Mouse (Mus musculus): Measurements from ENCODE around the gene Srgap1.

Srgap1 gene

DNA sequence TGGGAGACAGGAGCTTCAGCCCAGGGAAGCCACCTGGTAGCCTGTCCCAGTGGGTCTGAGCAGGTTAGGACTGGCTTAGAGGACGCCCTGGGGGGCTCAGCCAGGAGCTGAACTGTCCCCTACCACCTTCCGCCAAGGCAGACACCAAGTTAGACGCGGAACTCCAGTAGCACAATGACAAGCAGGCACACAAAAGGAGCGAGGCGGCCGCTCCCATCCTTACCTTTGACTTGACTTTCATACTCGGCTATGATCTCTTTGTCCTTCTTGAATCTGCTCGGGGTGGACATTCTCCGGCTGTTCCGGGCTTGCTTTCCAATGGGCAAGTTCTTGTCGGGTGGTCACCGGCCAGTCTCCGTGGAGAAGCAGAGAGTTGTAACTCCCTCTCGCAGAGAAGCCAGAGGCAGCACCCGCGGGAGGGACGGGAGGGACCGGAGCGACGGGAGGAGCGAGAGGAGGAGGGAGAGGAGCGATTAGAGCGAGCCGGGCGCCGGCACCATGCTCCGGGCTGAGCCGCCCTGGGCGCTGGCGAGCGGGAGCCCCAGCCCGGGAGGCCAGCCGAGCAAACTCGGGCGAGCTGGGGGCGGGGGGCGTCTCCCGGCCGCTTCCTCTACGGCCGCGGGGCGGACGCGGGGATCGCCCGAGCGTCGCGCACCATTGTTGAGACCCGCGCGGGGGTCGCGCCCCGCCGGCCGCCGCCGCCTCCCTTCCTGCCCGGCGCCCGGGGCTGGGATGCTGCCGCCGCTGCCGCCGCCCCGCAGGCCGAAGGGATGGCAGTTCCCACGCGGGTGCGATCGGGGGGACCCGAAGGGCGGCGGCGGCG, at the start of gene Srgap1:
Gene Srgap1 (minus strand): TSS at position 412 of the 823 bp plus-strand sequence.
- no peak for DNase-seq (ENCODE audit: low spot score)

DNA sequence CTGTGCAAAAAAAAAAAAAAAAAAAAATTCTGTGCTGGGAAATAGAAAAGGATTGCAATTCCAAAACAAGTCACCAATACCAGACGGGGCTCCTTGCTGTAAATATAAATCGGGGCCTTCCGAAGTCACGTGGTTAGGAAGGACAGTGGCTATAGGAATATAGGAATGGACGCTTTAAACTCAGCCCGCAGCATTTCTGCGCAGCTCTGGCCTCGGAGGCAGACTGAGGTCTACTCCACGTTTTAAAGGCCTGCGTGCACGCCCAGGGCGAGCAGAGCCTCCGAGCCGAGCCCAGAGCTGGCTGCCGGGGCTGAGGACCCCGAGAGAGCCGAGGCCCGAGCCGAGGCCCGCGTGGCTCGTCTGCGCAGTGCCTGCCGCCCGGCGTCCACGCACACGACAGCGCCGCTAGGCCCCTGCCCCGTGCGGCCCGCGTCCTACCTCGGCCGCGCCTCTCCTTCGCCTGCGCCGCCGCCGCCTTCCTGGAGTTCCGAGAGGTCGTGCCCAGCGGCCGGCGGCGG, 49.4 kb upstream of the Srgap1 start:
- peak; percentile 14 for DNase-seq (ENCODE audit: low spot score)

DNA sequence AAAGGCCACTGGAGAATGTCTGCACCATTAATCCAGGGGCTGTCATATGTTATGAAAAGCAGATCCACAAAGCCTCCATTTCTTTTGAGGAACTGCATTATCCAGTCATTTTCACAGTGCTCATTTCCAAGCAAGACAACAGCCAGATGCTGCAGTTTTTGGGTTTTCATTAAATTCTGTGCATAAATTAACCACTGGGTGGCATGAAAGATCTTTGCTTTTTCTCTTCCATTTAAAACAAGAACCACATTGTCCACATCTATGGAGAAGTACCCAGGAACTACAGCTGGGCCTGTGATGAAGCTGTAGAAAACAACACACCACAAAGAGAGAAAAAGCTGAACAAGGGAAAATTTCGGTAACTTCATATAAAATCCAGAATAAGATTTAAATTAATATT, 43.4 kb upstream of the Srgap1 start:
- no peak for DNase-seq (ENCODE audit: low spot score)

DNA sequence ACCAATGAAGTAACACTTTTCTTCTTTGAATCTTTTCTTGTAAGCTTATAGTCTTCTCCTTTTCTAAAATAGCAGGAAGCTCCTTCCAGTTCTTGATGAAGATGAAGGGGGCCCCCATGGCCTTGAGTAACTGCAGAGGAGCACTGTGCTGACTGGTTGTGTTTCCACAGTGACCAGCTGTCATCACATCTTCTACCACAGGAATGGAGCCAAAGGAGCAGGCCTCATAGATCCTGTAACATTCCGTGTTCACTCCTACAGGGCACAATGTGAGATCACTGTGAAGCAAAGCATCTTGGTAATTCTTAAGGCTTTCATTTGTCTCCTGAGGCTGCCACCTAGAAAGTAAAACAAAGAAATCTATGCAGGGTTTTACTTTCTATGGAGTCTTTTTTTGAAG, 34.2 kb upstream of the Srgap1 start:
- DNase-seq (ENCODE audit: low spot score) = no peak

DNA sequence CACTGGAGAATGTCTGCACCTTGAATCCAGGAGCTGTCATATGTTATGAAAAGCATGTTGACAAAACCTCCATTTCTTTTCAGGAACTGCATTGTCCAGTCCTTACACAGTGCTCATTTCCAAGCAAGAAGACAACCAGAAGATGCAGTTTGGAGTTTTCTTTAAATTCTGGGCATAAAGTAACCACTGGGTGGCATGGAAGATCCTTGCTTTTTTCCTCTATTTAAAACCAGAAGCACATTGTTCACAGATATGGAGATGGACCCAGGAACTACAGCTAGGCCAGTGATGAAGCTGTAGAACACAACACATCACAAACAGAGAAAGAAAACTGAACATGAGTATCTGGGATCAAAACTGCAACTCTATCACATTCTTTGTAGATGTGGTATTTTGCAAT, 22.0 kb upstream of the Srgap1 start:
- no peak for DNase-seq (ENCODE audit: low spot score)

DNA sequence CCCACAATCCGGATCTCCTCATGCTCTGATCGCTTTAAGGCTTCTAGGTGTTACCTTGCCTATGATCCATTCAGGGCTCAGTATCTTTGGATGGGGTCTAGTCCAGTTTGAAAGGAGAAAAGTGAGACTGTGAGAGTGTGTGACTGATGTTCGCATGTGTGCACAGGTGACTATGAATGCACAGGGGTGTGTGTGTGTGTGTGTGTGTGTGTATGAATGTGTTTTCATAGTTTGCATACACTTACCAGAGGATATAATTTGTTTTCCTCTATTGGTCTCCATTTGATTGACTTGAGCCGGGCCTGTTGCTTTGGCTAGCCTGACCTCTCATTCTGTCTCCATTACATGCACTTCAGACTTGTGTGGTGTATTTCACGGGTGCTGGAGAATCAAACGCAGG, 8.7 kb upstream of the Srgap1 start:
- DNase-seq (ENCODE audit: low spot score) = no peak

DNA sequence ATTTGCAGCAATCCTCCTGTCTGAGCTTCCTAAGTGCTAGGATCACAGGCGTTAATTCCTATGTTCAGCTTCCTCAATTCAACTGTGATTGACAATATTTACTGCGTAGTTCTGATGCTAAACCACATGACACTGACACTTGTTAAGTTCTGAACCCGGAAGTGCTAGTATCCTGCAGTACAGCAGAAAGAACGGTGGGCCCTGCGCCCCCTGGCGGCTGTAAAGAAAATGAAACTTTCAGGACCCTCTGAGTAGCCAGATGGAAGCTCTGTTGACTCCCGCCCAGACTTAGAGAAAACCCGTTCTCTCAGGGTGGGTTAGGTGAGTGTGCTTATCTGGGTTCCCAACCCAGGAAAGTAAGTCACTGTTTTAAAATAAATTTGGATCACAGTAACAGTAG, 7.4 kb upstream of the Srgap1 start:
- no peak for DNase-seq (ENCODE audit: low spot score)

DNA sequence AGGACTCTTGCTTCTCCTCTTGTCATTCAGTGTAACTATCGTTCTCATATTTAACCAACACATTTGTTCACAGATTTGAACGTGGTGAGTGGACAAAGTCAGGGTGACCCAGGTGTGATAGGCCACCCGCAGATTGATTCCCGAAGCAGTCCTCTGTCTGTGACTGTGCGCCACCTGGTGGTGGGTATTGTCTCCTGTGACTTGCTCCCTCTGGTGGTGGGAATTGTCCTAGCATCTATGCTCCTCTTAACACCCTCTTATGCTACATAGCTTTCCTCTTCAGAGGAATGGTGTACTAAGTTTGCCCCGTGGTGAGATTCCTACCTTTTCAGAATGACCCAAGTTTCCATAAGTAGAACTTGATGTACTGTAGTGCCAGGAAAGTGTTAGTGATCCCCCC, 4.7 kb upstream of the Srgap1 start:
- DNase-seq (ENCODE audit: low spot score) = peak; percentile 83

DNA sequence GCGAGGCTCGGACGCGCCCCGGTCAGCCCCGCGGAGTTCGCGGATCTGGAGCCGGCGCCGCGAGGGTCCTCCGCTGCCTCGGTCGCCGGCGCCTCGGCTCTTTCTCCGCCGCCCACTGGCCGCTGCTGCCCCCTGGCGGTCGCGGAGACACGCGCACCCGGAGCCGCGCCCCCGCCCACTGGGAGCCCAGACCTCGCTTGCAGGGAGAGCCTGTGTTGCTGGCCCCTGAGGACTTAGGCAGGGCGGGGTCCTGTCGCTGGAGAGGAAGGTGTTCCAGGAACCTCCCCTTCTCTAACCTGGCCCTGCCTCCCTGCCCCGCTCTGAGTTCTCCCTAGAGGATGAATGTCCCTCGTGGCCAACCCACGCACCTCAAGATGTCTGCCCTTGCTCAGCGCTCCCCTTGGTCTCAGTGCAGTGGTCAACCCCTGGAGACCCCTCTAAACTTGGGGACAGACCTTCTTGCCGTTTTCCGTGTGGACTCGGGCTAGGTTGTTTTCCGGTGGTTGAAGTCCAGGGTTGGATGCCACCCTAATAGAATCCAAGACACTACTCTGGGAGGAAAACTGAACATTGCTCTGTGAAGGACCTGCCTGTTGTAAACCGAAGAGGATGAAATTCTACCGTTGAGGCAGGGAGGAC, 731 bp upstream of the Srgap1 start:
- DNase-seq (ENCODE audit: low spot score) = peak; percentile 52

DNA sequence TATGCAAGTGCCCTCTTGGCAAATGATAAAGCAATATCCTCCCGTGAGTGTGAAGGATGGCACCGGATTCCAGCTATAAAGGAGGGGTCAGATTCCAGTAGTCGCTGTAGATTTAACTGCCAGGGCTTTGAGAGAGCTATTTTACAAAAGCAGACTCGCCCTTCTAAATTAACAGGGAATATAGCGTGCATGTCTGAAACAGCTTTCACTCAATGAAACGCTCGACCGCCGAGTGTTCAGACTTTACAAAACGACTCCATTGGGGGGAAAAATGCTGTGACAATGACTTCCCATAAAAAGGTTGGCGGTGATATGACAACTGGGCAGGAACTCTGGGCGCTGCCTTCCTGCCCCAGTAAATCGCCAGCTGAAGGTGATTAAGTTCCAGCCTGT, 608 bp downstream of the Srgap1 start:
- DNase-seq (ENCODE audit: low spot score) = no peak

DNA sequence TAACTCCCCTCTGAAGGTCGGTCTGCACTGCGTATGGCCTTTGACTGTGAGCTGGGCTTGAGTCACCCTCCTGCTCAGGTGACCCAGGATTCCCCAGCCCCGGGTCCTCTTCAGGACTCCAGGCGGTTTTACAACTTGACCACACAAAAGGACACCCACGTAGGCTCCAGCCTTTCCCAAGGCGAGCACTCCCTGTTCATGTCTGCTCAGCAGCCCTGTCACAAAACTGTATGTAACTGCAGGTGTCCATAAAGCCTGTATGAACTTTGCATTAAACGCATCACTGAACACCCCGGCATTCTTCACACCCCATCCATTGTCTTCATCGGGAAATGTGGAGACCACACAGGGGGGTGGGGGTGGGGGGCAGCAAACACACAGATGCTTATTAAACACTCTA, 1.2 kb downstream of the Srgap1 start:
- no peak for DNase-seq (ENCODE audit: low spot score)

DNA sequence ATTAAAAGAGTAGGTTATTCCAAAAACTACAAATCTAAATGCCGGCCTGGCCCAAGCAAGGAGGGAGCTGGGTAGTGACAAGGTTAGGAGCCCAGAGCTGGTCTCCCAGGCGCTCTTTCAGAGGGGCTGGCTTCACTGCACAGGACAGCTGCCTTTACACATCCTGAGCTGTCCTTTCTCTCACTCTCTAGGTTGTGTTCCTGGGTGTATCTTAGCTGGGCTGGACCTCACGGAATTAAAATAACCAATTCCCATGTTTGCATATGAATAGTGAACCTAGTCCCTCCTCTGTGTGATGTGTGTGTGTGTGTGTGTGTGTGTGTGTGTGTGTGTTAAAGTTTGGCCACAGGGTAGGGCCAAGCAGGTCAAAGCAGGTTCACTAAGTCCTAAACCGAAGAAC, 2.2 kb downstream of the Srgap1 start:
- no peak for DNase-seq (ENCODE audit: low spot score)

DNA sequence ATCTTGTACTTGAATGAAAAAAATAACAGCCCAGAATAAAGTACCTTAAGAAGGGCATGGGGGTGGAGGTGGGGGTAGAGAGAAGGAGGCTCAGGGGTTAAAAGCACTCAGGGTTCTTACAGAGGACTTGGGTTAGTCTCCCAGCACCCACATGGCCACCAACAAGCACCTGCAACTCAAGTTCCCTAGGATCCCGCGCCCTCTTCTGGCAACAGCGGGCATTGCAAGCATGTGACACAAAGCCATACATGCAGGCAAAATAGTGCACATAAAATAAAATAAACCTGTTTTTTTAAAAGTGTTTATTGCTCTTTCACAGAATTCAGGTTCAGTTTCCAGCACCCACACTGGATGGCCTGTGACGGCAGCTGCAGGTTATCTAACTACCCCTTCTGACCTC, 6.7 kb downstream of the Srgap1 start:
- DNase-seq (ENCODE audit: low spot score) = no peak

DNA sequence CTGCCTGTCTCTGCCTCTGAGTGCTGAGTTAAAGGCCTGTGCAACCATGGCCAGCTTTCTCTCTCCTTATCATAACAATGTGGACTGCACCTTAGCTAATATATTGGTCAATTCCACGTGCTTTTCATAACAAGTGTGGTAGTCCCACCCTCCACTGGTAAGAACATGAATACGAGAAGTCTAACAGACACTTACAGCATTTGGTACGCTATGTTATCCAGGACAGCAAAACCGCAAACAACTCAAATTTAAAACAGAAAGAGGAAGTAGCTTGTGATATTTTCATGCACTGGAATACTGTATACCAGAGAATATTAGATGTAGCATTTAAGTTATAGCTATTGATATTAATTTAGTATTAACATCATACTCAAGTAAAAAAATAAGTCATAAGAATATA, 7.5 kb downstream of the Srgap1 start:
- DNase-seq (ENCODE audit: low spot score) = no peak

DNA sequence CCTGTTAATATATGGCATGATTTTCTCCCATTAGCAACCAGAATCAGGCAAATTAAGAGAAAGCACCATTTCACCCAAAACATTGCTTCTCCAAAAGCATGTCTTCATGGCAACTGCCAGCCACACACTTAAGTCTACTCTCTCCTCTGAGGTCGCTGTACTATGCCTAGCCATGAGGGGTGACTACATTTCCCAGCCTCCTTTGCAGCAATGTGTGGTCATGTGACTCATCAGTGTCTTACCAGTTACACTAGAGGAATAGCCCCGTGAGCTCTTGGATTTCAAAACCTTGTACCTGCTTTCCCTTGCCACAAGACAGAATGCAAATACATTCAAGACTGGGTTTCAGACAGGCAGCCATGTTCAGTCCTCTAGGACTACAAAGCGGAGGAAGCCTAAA, 8.6 kb downstream of the Srgap1 start:
- DNase-seq (ENCODE audit: low spot score) = no peak

DNA sequence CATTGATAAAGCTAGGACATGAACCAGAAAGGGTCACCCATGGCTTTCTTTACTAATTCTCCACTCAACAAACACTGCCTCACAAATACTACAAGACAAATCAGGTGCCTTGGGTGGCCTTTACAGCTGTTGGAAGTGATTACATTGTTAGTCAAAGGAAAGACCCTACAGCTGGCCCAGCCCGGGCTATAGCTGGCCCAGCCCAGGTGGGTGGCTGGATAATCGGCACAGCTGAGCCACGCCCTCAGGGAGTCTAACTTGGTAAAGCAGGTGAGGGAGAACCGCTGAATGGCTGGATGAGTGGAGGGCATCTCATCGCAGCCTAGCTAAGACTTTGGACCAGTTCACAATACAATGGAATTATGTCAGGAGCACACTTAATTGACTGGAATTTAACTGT, 13.8 kb downstream of the Srgap1 start:
- no peak for DNase-seq (ENCODE audit: low spot score)

DNA sequence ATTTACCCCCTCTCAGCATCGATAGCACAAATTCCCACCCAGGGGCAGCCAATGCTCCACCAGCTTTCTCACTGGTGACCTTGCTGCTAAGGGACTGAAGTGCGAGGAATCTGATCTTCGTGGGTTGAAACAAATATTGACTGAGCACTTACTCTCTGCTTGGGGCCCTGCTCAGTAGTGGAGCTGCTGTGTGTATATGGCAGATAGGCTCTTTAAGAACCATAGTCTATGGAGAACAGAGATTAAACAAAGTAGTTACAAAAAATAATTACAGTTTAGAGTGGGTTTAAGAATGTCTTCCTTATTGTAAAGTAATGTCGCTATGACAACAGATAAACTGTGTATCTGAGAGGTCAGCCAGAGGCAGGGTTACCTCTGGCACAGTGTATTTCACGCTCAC, 16.7 kb downstream of the Srgap1 start:
- DNase-seq (ENCODE audit: low spot score) = no peak

DNA sequence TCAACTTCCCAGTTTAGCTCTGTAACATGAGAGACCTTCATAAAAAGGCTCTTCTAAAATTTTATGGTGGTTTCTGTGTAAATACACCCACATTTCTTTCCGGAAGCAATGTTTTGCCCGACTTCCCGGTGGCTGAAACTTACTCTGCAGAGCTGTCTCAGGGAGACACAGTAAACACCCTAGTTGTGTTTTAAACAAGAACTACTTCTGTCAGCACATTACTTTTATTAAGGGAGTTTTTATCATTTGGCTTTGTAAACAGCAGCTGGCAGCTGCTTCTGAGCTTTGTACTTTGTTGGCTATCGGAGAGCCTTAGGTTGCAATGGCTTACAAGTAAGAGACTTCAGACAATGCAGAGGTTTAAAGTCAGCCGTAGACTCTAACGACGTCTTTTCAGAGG, 17.4 kb downstream of the Srgap1 start:
- no peak for DNase-seq (ENCODE audit: low spot score)

DNA sequence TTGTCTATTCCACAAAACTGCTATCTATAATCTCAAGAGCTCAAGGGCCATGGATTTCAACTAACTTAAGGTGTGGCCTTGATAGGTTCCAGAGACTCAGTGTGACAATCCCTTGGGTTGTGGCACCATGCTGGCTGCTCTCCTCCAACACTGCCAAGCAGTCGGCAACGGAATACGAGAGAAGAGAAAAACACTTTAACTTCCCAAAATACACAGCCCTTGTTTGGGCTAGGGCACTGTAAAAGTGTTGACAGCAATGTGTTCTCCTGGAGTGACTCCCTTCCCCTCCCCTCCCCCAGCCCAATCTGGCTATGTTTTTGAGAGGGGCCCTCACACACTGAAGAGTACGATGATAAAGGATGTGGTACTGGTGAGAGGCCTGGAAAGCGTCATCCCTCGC, 21.9 kb downstream of the Srgap1 start:
- no peak for DNase-seq (ENCODE audit: low spot score)

DNA sequence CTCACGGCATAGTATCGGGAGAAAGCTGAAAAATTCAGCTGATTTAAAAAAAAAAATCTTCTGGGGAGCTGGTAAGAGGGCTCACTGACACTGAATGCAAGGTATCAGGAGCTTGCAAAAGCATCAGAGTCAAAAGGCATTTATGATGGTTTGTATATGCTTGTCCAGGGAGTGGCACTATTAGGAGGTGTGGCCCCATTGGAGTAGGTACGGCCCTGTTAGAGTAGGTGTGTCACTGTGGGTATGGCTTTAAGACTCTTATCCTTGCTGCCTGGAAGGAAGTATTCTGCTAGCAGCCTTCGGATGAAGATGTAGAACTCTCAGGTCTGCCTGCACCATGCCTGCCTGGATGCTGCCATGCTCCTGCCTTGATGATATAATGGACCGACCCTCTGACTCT, 26.2 kb downstream of the Srgap1 start:
- no peak for DNase-seq (ENCODE audit: low spot score)

DNA sequence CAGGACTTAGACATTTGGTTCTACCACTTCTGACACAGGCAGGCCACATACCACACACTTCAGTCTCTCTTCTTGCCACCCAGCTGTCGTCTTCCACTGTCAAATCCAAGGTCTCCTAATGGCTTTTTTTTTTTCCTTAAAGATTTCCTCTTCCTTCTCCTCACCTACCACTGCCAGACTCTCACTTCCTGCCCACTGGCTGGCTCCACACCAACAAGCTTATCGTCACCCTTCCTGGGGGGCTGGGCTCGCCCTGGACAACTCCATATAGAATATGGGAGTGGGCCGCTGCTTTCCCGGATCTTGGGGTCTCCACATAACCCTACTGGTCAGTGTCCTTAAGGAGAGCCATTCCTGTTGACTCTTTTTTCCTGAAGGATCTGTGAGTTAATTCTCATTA, 26.9 kb downstream of the Srgap1 start:
- no peak for DNase-seq (ENCODE audit: low spot score)

DNA sequence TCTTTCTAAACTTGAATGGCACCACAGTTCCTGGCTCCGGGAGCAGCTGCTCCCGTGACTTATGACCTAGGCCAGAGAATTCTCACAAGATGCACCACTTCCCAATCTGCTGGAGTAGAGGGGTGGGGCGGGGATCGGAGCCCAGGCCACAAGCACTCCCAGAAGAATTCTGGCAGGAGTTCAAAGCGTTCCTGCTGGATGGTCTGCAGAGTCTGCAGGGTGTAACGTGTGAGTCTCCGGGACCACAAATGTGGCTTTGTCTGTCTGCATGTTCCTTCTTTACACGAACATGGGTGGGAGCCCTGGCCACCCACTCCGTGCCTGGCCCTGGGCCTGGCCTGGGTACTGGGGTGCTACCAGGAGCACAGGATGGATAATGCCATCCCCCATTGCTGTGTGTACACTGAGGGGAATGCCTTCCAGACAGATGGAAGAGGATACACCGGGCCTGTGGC, 28.5 kb downstream of the Srgap1 start:
- DNase-seq (ENCODE audit: low spot score) = no peak

DNA sequence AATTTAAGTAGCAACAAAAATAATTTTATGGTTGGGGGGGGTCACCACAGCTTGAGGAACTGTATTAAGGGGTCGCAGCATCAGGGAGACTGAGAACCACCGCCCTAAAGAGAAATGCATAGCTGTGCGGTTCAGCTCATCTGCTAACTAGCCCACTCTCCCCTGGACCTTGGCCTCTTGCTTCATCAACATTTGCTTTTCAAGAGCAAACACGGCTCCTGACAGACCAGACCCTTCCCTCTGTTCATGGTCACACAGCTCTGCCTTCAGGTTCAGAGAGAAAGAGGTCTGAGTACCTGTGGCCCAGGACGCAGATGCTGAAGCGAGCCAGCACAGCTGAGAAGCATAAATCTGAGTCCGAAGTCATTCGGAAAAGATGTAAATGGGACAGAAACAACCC, 29.4 kb downstream of the Srgap1 start:
- no peak for DNase-seq (ENCODE audit: low spot score)

DNA sequence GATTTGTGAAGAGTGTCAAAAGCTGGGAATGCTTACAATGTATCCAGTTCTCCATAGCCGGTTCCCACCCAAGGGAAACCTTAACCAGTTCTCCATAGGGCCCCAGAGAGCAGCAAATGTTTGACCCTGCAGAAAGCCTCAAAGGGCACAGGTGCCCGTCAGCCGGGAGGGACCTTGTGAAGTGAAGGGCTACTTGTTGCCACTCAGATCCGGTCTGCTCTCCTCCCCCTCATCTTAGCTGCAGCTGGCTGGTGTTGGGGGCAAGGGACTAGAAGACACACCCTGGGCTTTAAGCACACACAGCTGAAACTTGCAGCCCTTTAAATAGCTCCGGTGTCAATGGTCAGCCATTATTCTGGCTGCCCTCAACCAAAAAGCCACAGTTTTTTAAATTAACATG, 30.1 kb downstream of the Srgap1 start:
- no peak for DNase-seq (ENCODE audit: low spot score)
